Comparison of ENCODE assay signal across 9 mouse cellular contexts in the genomic region with DNA sequence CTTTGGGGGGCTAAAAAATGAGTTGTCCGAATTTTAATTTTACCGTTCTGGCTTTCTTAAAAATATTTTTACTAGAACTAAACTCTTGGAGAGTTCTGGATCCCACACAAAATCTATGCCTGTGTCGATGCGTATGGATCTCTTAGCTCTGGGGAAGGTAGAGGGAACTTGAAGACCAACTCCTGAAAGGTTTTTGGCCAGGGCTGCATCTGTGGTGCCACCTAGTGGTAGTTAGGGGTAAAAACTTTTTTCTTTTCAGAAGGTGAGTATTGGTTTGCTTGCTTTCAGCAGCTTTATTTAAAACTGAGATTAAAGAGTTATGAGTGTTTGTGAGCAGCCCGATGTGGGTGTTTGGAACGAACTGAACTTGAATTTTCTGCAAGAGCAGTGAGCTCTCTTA. TPM values are rescaled to one million over a fixed set of nuclear protein-coding genes. Genes with fewer than 3 reads are reported as not detected.
A peak's percentile ranks its signal among the peaks of the same experiment; 100 is the strongest.
DNase-seq lines count a peak whose midpoint lies in the region; ATAC-seq and TF ChIP-seq lines count a peak whose summit lies in the region.
"Had no signal": no experiment of that assay in that cellular context is flagged by ENCODE, and none has a peak within 500 bp of the region (broad histone marks: within the 10 kb centered on the region; RNA-seq: fewer than 3 reads in every experiment).

No protein-coding gene starts in this region.

- H3K9me3 ChIP-seq in intestine, postnatal 0 days (ENCODE audit: control insufficient read depth), result no peaks in the 10 kb centered on the region
- H3K9me3 ChIP-seq in intestine, embryonic 15.5 days, result no peaks in the 10 kb centered on the region
- no peaks in the 10 kb centered on the region for H3K9me3 ChIP-seq in liver, postnatal 0 days (ENCODE audit: low read length)
- no peaks in the 10 kb centered on the region for H3K9me3 ChIP-seq in intestine, embryonic 16.5 days (ENCODE audit: control insufficient read depth, low read length)
- H3K9me3 ChIP-seq: lung, embryonic 15.5 days had no signal

- peak; percentile 87 for TF ChIP-seq CTCF in intestine, postnatal 0 days (IDR thresholded peaks at IDR 0.05; ENCODE audit: low read depth)
- peak; percentile 82 for TF ChIP-seq CTCF in liver, postnatal 0 days (IDR thresholded peaks at IDR 0.05; ENCODE audit: low read depth)

- 20% methylated on average over 6 of the region's 6 CpGs for WGBS in intestine, postnatal 0 days
- 17% methylated on average over 6 of the region's 6 CpGs for WGBS in intestine, embryonic 15.5 days
- 24% methylated on average over 6 of the region's 6 CpGs for WGBS in liver, postnatal 0 days (ENCODE audit: insufficient replicate concordance)
- 19% methylated on average over 6 of the region's 6 CpGs for WGBS in intestine, embryonic 16.5 days

- no peak for ATAC-seq in intestine, postnatal 0 days
- ATAC-seq in intestine, embryonic 15.5 days, result no peak
- ATAC-seq in liver, postnatal 0 days, result no peak
- ATAC-seq in inflammation-experienced regulatory T-cells, adult 6 months, result no peak
- ATAC-seq in intestine, embryonic 16.5 days, result no peak

- no peak overlapping the region for H3K9ac ChIP-seq in intestine, postnatal 0 days (ENCODE audit: low read depth, low read length)
- H3K9ac ChIP-seq in intestine, embryonic 15.5 days, result no peak overlapping the region
- H3K9ac ChIP-seq in liver, postnatal 0 days (replicated peaks), result no peak overlapping the region
- no peak overlapping the region for H3K9ac ChIP-seq in intestine, embryonic 16.5 days (ENCODE audit: low read depth, low read length)
- H3K9ac ChIP-seq: lung, embryonic 15.5 days had no signal

- no peak overlapping the region for H3K4me3 ChIP-seq in intestine, postnatal 0 days (ENCODE audit: low read depth, low read length)
- no peak overlapping the region for H3K4me3 ChIP-seq in intestine, embryonic 15.5 days (replicated peaks)
- no peak overlapping the region for H3K4me3 ChIP-seq in liver, postnatal 0 days (ENCODE audit: low read depth, low read length)
- no peak overlapping the region for H3K4me3 ChIP-seq in intestine, embryonic 16.5 days (ENCODE audit: low read length)
- H3K4me3 ChIP-seq: lung, embryonic 15.5 days had no signal

- H3K27me3 ChIP-seq in intestine, postnatal 0 days (replicated peaks; ENCODE audit: control insufficient read depth, insufficient read depth, low read length), result no peaks in the 10 kb centered on the region
- no peaks in the 10 kb centered on the region for H3K27me3 ChIP-seq in intestine, embryonic 15.5 days (replicated peaks)
- H3K27me3 ChIP-seq in liver, postnatal 0 days (ENCODE audit: insufficient read depth, low read length), result no peaks in the 10 kb centered on the region
- no peaks in the 10 kb centered on the region for H3K27me3 ChIP-seq in intestine, embryonic 16.5 days (replicated peaks; ENCODE audit: control insufficient read depth, insufficient read depth, low read length)
- H3K27me3 ChIP-seq: lung, embryonic 15.5 days had no signal

- H3K27ac ChIP-seq in intestine, postnatal 0 days (ENCODE audit: low read depth, low read length), result no peak overlapping the region
- no peak overlapping the region for H3K27ac ChIP-seq in intestine, embryonic 15.5 days
- no peak overlapping the region for H3K27ac ChIP-seq in liver, postnatal 0 days (ENCODE audit: low read depth)
- H3K27ac ChIP-seq in intestine, embryonic 16.5 days (ENCODE audit: low read length), result no peak overlapping the region
- H3K27ac ChIP-seq: lung, embryonic 15.5 days had no signal

- no peaks in the 10 kb centered on the region for H3K4me1 ChIP-seq in intestine, postnatal 0 days (replicated peaks; ENCODE audit: control insufficient read depth, insufficient read depth, low read length)
- no peaks in the 10 kb centered on the region for H3K4me1 ChIP-seq in intestine, embryonic 15.5 days (replicated peaks)
- H3K4me1 ChIP-seq in liver, postnatal 0 days (ENCODE audit: insufficient read depth), result no peaks in the 10 kb centered on the region
- H3K4me1 ChIP-seq in intestine, embryonic 16.5 days (ENCODE audit: control insufficient read depth, insufficient read depth, low read length), result no peaks in the 10 kb centered on the region

- DNase-seq in urinary bladder, postnatal 14 days (ENCODE audit: low spot score), result peak; percentile 9
- DNase-seq in urinary bladder, postnatal 36 days (ENCODE audit: low spot score in 2 of 2), result no peak
- peak; percentile 21 for DNase-seq in c-Kit-positive CD71-positive TER-119-positive erythroid progenitor cells, embryonic 14.5 days (ENCODE audit: low spot score)
- DNase-seq in liver, postnatal 0 days, result no peak

- no peak overlapping the region for H3K4me2 ChIP-seq in intestine, postnatal 0 days (replicated peaks; ENCODE audit: low read depth)
- no peak overlapping the region for H3K4me2 ChIP-seq in intestine, embryonic 15.5 days (replicated peaks)
- no peak overlapping the region for H3K4me2 ChIP-seq in liver, postnatal 0 days (ENCODE audit: low read depth, low read length)
- H3K4me2 ChIP-seq in intestine, embryonic 16.5 days (ENCODE audit: low read depth, low read length), result no peak overlapping the region
- H3K4me2 ChIP-seq: lung, embryonic 15.5 days had no signal

- TF ChIP-seq EP300 in liver, postnatal 0 days (IDR thresholded peaks at IDR 0.05; ENCODE audit: low read depth), result no peak

- no peaks in the 10 kb centered on the region for H3K36me3 ChIP-seq in intestine, postnatal 0 days (ENCODE audit: control insufficient read depth, insufficient read depth)
- H3K36me3 ChIP-seq in intestine, embryonic 15.5 days, result no peaks in the 10 kb centered on the region
- H3K36me3 ChIP-seq in liver, postnatal 0 days (replicated peaks; ENCODE audit: insufficient read depth, low read length), result no peaks in the 10 kb centered on the region
- H3K36me3 ChIP-seq in intestine, embryonic 16.5 days (ENCODE audit: control insufficient read depth, insufficient read depth, low read length), result no peaks in the 10 kb centered on the region
- H3K36me3 ChIP-seq: lung, embryonic 15.5 days had no signal

RNA-seq across cellular contexts. Expression of a gene that starts 21.8 kb away (rescaled TPM):
- 11.6 and 11.8 TPM in 2 replicates for polyA plus RNA-seq in intestine, postnatal 0 days (2015; fragmentation: Nextera tagmentation; extraction: Ambion mirVana)
- 19.6 and 22.7 TPM in 2 replicates for polyA plus RNA-seq in intestine, embryonic 15.5 days (2015; fragmentation: Nextera tagmentation; extraction: Ambion mirVana)
- polyA plus RNA-seq in liver, postnatal 0 days (2015; fragmentation: Nextera tagmentation; extraction: Ambion mirVana), result 5.6 and 6.9 TPM in 2 replicates
- not detected for polyA plus RNA-seq in inflammation-experienced regulatory T-cells, adult 6 months (2017; shearing (Covaris generic))
- 18.2 TPM in 2 replicates for polyA plus RNA-seq in intestine, embryonic 16.5 days (2015; fragmentation: Nextera tagmentation; extraction: Ambion mirVana)

Comparison
In these comparisons a context has a peak if more than half of its experiments do, and no peak if none do; other contexts are left out.
1. DNase-seq: peak in urinary bladder, postnatal 14 days (single experiment) and c-Kit-positive CD71-positive TER-119-positive erythroid progenitor cells, embryonic 14.5 days (single experiment); none in urinary bladder, postnatal 36 days (0 of 2) and liver, postnatal 0 days (single experiment).